Mouse (Mus musculus): ENCODE data around the gene Cyp4b1. TPM values are rescaled to one million over a fixed set of nuclear protein-coding genes. Genes with fewer than 3 reads are reported as not detected.
"Not testable (repeated sequence)": the region's sequence is repeated elsewhere in the genome, so short reads cannot be mapped to it uniquely, and the experiment has no call there.

Gene Cyp4b1
- 10 to 100 TPM; 26.4 to 38.4 (median 34.4) TPM for total RNA-seq (2022)

DNA sequence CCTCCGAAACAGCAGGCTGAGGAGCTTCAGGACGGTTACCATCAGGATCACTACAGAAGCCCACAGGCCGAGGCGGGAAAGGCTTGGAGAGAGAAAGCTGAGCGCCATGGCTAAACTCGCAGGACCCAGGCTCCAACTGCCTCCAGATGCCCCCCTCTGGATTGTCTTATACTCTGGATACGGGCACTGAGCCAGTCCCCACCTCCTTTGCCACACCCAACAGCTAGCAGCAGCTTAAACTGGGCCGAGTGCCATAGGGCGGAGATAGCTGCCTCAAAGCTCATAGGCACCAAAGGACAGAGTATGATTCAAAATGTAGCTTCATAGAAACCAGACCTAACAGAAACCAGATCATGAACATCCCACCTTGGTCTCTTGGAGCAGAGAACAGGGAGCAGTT is at the start of gene Cyp4b1:
Cyp4b1 (minus strand) TSS at position 144 of the 400 bp plus-strand sequence.
- peak; percentile 81 for DNase-seq (ENCODE audit: low spot score)

DNA sequence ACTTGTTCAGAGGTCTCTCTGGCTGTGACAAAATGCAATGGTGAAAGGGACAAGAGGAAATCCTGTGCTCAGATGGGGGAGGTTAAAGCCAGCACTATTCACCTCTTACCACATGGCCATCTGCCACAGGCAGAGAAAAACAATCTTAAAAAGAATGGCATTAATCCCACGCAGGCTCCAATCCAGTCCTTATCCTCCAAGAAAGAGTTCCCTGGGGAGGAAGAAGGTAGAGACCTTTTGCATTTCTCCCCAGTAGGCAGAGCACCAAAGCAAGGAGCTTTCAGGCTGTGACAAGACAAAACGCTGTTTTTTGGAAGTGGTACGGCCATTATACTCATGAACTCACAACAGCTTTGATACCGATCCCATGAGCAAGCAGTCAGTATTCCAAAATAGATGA is 38.8 kb upstream of the Cyp4b1 start:
- DNase-seq (ENCODE audit: low spot score): peak; percentile 53

DNA sequence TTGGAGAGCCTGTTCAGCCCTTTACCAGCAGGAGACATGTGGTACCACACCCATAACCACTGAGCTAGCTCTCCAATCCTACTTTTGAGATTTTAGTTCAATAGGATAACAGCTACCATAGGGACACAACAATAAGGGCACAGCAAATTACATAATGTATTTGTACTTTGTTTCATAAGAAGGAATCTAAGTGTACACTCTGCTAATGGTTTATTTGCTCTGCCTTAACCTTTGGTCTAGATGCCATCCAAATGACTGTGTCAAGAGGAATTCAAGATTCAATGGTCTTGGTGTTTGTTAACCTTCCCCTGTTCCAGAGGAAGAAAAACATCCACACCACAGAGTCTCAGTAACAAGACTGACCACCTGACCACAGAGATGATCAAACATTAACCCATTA is 11.7 kb upstream of the Cyp4b1 start:
- no peak for DNase-seq (ENCODE audit: low spot score)

DNA sequence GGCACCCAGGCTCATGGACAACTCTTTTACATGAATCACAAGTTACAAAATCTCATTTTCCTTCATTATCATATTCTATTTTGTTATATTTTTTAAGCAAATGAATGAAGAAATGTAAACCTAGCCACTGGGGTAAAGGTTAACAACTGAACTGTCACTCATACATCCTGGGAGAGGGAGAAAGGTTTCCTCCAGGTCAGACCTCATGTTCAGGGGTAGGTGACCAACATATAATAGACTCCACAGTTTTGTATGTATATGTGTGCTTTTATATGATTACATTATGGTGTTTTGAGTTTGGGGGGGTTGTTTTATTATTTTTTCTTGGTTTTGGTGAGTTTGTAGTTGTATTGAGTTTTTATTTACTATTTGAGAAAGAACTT is 10.3 kb upstream of the Cyp4b1 start:
- no peak for DNase-seq (ENCODE audit: low spot score)

DNA sequence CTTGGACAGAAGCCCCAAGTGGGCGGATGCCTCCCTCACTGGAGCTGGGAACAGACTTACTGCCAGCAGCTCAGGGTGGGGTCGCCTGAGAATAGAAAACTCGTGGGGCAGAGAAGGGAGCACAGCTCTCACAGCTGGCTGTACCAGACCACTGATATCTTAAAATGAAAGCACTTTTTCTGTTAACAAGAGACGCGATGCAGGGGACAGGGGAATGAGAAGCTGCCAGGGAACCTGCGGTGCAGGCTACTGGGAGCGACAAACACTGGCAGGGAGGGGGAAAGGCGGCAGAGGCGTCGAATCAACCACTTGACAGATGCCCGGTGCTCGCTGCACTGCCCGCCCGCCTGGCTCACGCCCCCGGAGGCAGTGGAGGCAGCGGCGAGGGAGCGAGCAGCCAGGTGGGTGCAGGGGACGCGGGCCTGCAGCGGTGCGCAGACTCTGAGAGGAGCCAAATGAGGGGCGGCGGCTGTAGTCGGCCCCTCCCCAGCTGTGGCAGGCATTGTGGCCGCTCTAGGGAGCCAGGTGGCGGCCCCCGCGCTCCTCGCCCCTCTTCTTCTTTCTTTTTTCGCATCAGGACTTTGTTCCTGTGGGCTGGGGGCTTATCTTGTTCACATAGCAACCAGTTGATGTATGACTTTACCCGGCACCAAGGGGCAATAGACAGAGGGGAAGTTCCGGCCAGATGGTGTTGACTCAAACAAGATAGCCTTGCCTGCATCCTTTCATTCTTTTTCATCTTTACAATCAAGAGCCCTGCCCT is 9.8 kb upstream of the Cyp4b1 start:
- DNase-seq (ENCODE audit: low spot score): peak; percentile 40

DNA sequence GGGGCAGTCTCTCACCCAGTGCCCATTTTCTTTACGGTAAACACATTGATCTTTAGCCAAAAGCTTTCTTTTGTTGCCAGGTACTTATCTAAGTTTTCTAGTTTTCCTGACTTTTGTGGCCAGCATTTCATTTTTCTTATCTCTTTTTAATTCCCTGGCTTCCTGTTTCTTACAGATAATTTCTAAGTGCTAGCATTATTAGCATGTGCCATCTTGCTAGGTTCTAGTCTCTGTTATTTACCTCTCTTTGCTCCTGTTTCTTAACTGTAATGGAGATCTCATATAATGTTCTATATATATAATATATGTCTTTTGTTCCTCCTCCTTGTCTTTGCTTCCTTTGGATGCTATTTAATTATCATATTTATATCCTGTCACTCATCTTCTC is 9.0 kb upstream of the Cyp4b1 start:
- not testable (repeated sequence) for DNase-seq (ENCODE audit: low spot score)

DNA sequence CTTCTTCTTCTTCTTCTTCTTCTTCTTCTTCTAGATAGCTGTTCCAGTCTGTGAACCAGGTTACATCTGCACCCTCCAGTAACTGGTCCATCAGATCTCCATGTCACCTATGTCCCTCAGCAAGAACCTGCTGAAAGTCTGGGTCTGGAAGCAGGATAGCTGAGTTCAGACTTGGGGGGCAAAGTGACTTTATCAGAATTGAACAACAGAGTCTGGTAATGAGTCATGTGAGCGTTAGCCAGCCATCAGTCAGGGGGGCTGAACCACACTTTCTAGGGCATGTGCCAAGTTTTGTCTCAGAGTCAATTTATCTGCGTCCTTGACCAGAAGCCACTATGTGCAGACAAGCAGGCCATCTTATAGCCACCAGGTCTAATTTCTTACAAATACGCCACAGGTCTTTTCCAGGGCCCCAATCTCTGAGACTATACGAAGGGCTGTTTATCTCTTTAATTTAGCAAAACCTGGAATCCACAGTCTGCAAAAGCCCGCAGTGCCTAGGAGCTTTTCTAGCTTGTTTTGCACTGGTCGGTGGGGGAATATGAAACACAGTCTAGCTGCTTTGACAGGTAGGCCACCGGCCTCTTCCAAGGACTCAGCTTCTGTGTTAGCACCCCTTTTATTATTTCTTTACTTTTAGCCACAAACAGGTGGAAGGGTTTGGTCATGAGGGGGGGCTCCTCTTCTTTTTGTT is 8.5 kb upstream of the Cyp4b1 start:
- not testable (repeated sequence) for DNase-seq (ENCODE audit: low spot score)

DNA sequence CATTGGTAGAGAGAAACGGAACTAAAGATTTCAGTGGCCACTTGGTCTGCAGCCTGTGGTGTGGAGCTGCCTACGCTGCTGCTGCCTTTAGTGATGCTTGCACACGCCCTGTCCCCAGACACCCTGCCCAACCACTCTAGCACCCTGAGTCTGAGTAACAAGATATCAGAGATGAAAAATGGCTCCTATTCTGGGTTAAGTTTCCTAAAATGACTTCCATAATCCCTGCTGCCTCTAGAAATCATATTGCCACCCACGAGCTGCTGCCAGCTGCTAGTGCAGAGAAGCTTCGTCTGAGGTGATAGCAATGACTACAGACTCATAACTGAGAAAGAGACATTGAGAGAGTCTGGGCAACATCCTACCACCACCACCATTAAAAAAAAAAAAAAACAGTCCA is 3.3 kb upstream of the Cyp4b1 start:
- no peak for DNase-seq (ENCODE audit: low spot score)

DNA sequence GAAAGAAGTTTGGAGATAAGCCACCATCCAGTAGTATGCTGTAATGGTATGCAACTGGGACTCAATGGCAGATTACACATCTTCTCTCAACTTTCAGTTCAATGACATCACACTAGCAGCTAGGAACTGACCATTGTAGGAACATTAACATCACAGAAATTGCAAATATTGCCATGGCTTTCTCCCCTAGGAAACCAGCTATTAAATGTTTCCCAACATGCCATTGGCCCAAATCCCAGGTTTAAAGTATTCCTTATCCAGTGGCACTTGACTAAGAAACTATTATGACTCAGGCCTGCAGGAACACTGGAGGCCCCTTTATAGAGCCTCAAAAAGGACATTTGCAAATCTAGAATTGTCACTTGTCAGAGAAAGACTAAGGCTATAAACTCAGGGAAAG is 1.8 kb upstream of the Cyp4b1 start:
- DNase-seq (ENCODE audit: low spot score): peak; percentile 57

DNA sequence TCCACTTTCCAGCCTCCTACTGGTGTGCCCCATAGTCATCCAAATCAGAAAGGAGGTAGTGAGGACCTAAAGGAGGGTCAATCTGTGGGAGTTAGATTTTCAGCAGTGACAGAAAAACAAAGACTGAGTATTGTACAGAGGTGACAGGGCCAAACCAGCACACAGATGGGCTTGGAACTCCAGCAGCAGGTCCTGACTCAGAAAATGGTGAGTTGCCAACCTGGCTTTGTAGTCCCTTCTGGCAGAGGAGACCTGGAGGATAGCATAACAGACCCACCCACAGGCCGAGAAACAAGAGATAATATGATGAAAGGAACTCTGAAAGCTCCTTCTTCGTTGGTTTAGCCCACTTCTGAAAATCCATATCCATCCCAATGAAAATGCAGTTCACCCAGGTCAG is 1.2 kb upstream of the Cyp4b1 start:
- no peak for DNase-seq (ENCODE audit: low spot score)

DNA sequence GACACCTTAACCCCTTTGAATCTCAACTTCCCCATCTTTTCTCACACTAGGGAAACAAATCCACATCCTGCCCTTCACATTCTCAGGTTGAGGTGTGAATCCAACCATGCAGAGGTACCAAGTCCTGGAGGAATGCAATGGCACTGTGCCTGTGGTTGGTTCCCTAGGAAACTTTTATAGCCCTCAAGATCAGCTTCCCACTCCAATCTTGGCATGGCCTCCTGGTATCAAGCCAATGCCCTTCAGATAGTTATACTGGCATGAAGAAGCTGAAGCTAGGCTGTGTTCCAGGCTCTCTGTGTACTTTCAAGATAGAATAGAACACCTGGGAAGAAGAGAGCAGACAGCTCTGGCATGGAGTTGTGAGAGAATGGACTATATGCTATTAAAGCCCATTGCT is 2.2 kb downstream of the Cyp4b1 start:
- peak; percentile 53 for DNase-seq (ENCODE audit: low spot score)

DNA sequence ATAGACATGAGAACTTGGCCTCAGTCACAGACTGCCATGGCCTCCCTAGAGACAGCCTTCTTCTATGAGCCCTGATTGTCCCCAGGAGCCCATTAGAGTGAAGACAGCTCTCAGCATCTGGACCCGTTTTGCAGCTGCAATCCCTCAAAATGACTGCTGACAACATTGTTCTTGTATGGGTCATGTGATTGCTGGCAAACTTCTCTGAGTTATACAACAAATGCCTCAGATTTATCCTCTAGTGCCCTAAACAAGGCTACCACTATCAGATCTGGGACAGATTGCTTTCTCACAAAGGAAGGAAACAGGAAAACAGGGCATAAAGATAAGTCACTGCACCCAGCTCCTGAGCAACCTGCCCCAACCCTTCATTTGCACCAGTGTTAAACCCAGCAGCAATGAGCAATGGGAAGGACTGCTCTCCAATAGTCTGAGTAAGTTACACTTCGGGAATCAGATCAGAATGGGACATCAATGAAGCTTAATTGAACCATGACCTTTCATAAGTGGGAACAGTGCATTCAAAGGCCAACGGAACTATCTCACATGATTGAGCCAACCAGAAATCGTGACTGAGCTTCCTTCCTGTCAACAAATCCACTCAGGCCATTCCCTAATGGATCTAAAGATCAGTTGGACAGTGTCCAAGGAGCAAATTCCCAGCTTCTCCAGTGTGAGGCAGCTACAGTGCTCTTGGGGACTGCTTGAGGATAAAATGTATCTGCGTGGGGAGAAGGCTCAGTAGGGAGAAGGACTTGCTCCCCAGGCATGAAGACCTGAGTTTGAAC is 4.4 kb downstream of the Cyp4b1 start:
- DNase-seq (ENCODE audit: low spot score): peak; percentile 78

DNA sequence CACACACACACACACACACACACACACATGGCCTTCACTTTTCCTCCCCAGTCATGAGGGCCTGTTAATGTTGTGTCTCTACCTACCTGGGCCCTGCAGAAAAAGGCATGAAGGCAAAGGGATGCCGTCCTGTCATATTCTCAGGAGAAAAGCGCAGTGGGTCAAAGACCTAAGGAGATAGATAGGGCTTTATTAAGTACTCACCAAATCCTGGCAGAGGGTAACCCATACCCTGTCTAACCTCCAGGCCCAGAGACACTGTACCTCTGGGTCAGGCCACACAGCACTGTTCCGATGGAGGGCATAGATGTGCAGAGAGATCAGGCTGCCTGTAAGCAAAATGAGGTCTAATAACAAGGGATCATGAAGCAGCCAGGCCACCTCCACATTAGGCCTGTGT is 22.0 kb downstream of the Cyp4b1 start:
- DNase-seq (ENCODE audit: low spot score): not testable (repeated sequence)

DNA sequence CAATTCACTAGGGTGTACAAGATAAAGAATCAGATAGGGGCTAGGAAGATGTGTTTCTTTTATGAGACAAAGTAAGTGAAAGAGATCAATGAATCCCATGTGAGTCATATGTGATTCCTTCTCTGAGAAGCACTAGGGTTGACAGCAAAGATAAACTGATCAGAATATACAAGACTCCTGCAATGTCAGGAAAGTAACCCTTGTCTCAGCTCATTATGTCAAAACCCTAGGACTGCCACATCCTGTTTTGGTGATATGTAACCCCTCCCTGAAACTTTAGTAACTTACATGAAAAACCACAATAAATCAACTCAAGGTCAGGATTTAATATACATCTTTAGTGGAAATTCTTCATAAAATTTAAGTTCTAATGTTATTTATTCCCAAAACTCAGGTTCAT is 33.5 kb downstream of the Cyp4b1 start:
- no peak for DNase-seq (ENCODE audit: low spot score)

DNA sequence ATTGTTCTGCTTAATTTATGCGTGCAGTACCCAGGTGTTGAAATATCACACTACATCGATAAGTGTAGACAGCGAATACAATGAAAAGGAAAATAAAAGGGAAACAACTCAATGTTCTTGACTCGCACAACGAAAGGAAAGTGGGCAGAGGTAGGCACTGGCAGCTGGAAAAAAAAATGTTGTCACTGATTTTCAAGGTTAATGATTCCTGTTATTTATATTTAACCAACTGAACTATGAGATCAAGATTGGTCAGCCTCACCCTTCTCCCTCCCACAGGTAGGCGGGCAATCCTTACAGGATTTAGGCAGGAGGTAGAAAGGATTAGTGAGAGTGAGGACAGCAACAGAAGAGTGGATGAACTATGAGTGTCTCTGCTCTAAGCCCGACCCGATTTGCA is 46.9 kb downstream of the Cyp4b1 start, which contains the start of gene Cyp4a32:
Cyp4a32 (plus strand) TSS at position 359 of the 400 bp plus-strand sequence.
- not testable (repeated sequence) for DNase-seq (ENCODE audit: low spot score)

DNA sequence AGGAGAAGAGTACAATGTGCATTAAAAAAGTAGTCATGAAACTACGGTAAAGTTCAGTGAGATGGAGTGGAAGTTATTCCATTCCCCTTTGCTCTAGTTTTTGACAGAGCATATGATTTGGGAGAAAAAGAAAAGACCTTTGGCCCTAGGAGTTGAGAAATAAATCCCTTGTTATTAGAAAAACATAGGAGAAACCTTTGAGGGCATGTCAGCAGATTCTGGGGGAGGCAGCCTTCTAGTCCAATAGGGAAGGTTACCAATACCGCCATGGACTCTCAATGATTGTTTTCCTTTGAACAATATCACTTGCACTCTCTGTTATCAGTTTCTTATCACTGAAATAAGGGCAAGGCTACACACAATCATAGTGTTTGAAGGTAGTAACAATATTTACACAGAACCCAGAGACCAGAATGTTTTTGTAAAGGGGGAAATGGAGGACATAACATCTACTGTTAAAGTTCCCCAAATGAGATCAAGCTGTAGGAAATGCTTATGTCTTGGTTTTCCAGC is 50.6 kb downstream of the Cyp4b1 start:
- DNase-seq (ENCODE audit: low spot score): no peak

DNA sequence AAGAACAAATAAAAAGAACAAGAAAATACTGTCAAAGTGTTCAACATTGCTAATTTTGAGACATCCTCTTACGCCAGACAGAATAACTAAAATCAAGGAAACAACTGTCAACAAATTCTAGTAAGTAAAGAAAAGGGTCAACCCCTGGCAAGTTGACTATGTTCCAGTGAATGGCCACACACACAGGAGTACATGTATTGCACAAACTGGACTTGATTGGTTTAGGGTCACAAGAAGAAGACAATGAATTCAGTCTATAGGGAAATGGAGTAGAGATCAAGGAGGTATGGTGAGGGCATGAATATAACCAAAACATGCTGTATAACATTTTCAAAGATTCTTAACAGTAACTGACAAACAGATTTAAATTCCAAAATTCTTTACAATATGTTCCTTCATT is 51.2 kb downstream of the Cyp4b1 start:
- DNase-seq (ENCODE audit: low spot score): no peak

DNA sequence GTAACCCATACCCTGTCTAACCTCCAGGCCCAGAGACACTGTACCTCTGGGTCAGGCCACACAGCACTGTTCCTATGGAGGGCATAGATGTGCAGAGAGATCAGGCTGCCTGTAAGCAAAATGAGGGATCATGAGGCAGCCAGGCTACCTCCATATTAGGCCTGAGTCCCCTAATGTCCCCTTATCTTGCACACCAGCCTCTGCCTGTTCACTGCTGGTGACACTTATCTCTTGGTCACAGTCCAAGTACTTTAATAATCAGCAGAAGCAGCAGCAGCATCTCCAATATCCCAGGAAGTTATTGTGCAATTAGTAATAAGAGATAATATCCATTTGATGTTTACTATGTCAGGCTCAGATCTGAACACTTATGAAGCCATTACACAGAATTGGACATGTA is 64.5 kb downstream of the Cyp4b1 start:
- no peak for DNase-seq (ENCODE audit: low spot score)

DNA sequence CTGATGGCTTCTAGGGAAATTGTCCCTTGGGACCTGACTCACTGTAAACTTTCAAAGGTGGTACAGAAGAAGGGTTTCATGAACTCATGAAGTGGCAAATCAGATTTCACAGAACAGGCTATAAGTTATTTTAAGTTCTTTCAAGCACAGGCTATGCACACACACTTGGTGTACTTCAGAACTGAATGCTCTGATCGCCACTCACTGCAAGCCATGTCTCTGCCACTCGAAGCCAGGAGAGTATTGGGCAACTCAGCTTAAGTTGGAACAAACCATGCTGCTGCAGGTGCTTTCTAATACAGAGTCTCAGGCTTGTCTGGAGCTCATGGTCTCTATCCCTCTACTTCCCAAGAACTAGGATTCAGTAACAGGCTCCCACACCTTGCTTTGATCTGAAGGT is 71.7 kb downstream of the Cyp4b1 start:
- DNase-seq (ENCODE audit: low spot score): no peak

DNA sequence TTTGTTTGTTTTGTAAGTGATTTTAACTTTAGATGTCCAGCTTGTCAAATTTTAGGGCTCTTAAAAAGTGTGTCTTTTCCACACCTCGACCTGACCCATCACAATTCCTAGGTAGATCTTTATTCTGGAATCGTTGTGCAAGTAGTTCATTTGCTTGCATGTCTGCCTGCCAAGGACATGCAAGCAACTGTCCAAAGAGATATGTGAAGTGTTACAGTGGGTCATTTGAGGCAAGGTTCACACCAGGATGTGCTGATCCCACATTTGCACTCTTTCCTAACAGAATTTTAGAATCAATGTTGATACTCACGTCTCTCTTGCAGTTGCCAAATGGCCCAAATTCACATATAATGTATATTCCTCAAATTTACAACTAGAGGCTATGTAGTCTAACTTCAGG is 72.3 kb downstream of the Cyp4b1 start:
- no peak for DNase-seq (ENCODE audit: low spot score)
